Mouse (Mus musculus): ENCODE data around the gene Zfp189.
"Not testable (repeated sequence)": the region's sequence is repeated elsewhere in the genome, so short reads cannot be mapped to it uniquely, and the experiment has no call there.

DNA sequence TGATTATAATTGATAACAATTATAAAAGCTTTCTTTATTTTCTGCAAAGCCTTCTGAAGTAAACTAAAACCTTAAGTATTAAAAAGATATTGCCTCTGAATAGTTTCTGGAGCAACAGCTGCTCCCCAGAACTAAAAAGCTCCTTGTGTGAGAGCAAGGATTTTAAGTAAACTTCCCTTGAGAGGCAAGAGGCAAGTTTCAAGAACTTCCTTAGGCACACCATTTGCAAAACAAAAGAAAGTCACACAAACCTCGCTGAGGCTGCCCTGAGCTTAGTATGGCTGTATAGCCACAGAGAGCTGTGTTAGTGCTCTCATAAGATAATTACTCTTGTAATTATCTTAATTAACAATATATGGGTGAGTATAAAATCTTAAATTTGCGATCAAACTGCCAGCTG, 41.9 kb upstream of the Zfp189 start:
- not testable (repeated sequence) for TF ChIP-seq REST (IDR thresholded peaks at IDR 0.05; ENCODE audit: insufficient read depth, insufficient read length); POLR2A (IDR thresholded peaks at IDR 0.05; ENCODE audit: insufficient read length, low read depth); MYOD1 (IDR thresholded peaks at IDR 0.05; ENCODE audit: control insufficient read depth in 1 of 3, insufficient read length in 2 of 3, low read depth in 2 of 3); E2F4 (IDR thresholded peaks at IDR 0.05; ENCODE audit: insufficient read depth); MAX (IDR thresholded peaks at IDR 0.05; ENCODE audit: low read depth); TCF12 (IDR thresholded peaks at IDR 0.05; ENCODE audit: insufficient read depth, poor library complexity, severe bottlenecking)

Measured in myocyte (in vitro differentiated cells).